Mouse (Mus musculus) MEL (cell line): ENCODE results near the gene Apobec3. TPM values are rescaled to one million over a fixed set of nuclear protein-coding genes. Genes with fewer than 3 reads are reported as not detected.

ENCODE experiments used
- DNase-seq: peaks from one replicate; pipeline ENCODE4 v3.0.0; 2011; ENCODE audit warnings: low read depth, low spot score
- H3K27ac ChIP-seq: 2 replicates; pipeline ENCODE4 v1.5.1; 2012; ENCODE audit warnings: low read depth, mild to moderate bottlenecking, control low read depth, low read length, moderate library complexity; ENCODE audit not compliant: control insufficient read depth
- H3K27me3 ChIP-seq, 2 experiments: fragments of 150-350 bp in 1 of 2; sonication (generic) in 1 of 2; 2 replicates each; pipeline ENCODE4 v1.6.1; 2012; ENCODE audit warnings: low read length in 2 of 2, mild to moderate bottlenecking in 2 of 2, improper control_type of control experiment in 1 of 2, moderate library complexity in 1 of 2; ENCODE audit not compliant: insufficient read depth in 2 of 2, control insufficient read depth in 1 of 2
- H3K36me3 ChIP-seq, 2 experiments: 2 replicates each; pipeline ENCODE4 v1.6.1; 2012 to 2014; ENCODE audit warnings: low read length in 2 of 2, improper control_type of control experiment in 1 of 2, inconsistent platforms in 1 of 2, mild to moderate bottlenecking in 1 of 2; ENCODE audit not compliant: insufficient read depth in 2 of 2, control insufficient read depth in 1 of 2
- H3K4me1 ChIP-seq, 2 experiments: fragments of 150-350 bp in 1 of 2; sonication (generic) in 1 of 2; 2 replicates each; pipeline ENCODE4 v1.6.1; 2012; ENCODE audit warnings: low read length in 2 of 2, improper control_type of control experiment in 1 of 2, mild to moderate bottlenecking in 1 of 2; ENCODE audit not compliant: insufficient read depth in 2 of 2, control insufficient read depth in 1 of 2
- H3K4me3 ChIP-seq, 2 experiments: fragments of 150-350 bp in 1 of 2; sonication (generic) in 1 of 2; 2 replicates each; pipeline ENCODE4 v1.5.1; 2012; ENCODE audit warnings: low read depth in 2 of 2, low read length in 2 of 2, mild to moderate bottlenecking in 2 of 2, moderate library complexity in 2 of 2, control low read depth in 1 of 2, improper control_type of control experiment in 1 of 2; ENCODE audit not compliant: control insufficient read depth in 1 of 2, insufficient read depth in 1 of 2
- H3K79me2 ChIP-seq: 2 replicates; pipeline ENCODE4 v1.6.1; 2012; ENCODE audit warnings: mild to moderate bottlenecking, low read length, moderate library complexity; ENCODE audit not compliant: control insufficient read depth, poor library complexity, insufficient read depth
- H3K9ac ChIP-seq: 2 replicates; pipeline ENCODE4 v1.6.1; 2012; ENCODE audit warnings: low read depth, mild to moderate bottlenecking, control low read depth, low read length, moderate library complexity; ENCODE audit not compliant: control insufficient read depth, poor library complexity, severe bottlenecking
- H3K9me3 ChIP-seq: fragments of 150-350 bp; sonication (generic); replicated peaks from 2 replicates; pipeline ENCODE4 v1.6.1; 2012; ENCODE audit warnings: mild to moderate bottlenecking, low read length, improper control_type of control experiment, moderate library complexity; ENCODE audit not compliant: insufficient read depth
- BHLHE40 ChIP-seq: IDR thresholded peaks from 2 replicates; pipeline ENCODE4 v1.6.1; 2012; ENCODE audit warnings: low read depth, mild to moderate bottlenecking, inconsistent platforms, low read length, improper control_type of control experiment, borderline replicate concordance
- CTCF ChIP-seq, 3 experiments: IDR thresholded peaks in 2 of 3; conservative IDR thresholded peaks in 1 of 3; 2 replicates each; pipeline ENCODE4 v1.5.1; 2011 to 2012; ENCODE audit warnings: low read length in 3 of 3, low read depth in 2 of 3, mild to moderate bottlenecking in 2 of 3, improper control_type of control experiment in 1 of 3, inconsistent platforms in 1 of 3, mixed read lengths in 1 of 3, moderate library complexity in 1 of 3; ENCODE audit not compliant: control insufficient read depth in 1 of 3, insufficient read depth in 1 of 3, poor library complexity in 1 of 3, severe bottlenecking in 1 of 3
- E2F4 ChIP-seq: IDR thresholded peaks from 2 replicates; pipeline ENCODE4 v1.6.1; 2011; ENCODE audit warnings: low read depth, low read length, improper control_type of control experiment, borderline replicate concordance
- ELF1 ChIP-seq: IDR thresholded peaks from 2 replicates; pipeline ENCODE4 v1.6.1; 2014; ENCODE audit warnings: low read depth, mild to moderate bottlenecking, inconsistent platforms, low read length, improper control_type of control experiment, moderate library complexity
- EP300 ChIP-seq, 2 experiments: IDR thresholded peaks; 2 replicates each; pipeline ENCODE4 v1.6.1; 2011; ENCODE audit warnings: improper control_type of control experiment in 2 of 2, low read length in 2 of 2, low read depth in 1 of 2, mild to moderate bottlenecking in 1 of 2
- ETS1 ChIP-seq: IDR thresholded peaks from 2 replicates; pipeline ENCODE4 v1.6.1; 2012; ENCODE audit warnings: low read depth, mild to moderate bottlenecking, inconsistent platforms, low read length, improper control_type of control experiment, moderate library complexity
- GABPA ChIP-seq: IDR thresholded peaks from 2 replicates; pipeline ENCODE4 v1.6.1; 2012; ENCODE audit warnings: low read depth, mild to moderate bottlenecking, inconsistent platforms, low read length, improper control_type of control experiment, moderate library complexity
- GATA1 ChIP-seq: IDR thresholded peaks from 2 replicates; pipeline ENCODE4 v1.6.1; 2011; ENCODE audit warnings: low read depth, low read length, improper control_type of control experiment
- HCFC1 ChIP-seq: IDR thresholded peaks from 2 replicates; pipeline ENCODE4 v1.6.1; 2012; ENCODE audit warnings: low read depth, mild to moderate bottlenecking, inconsistent platforms, low read length, improper control_type of control experiment, moderate library complexity
- KAT2A ChIP-seq: conservative IDR thresholded peaks from 2 replicates; pipeline ENCODE4 v1.6.1; 2012; ENCODE audit warnings: low read depth, low read length, improper control_type of control experiment, inconsistent platforms
- MAFK ChIP-seq: IDR thresholded peaks from 2 replicates; pipeline ENCODE4 v1.6.1; 2011; ENCODE audit warnings: low read depth, mild to moderate bottlenecking, low read length, improper control_type of control experiment, borderline replicate concordance
- MAX ChIP-seq: IDR thresholded peaks from 2 replicates; pipeline ENCODE4 v1.6.1; 2011; ENCODE audit warnings: low read length, improper control_type of control experiment
- MAZ ChIP-seq: IDR thresholded peaks from 2 replicates; pipeline ENCODE4 v1.6.1; 2012; ENCODE audit warnings: low read depth, mild to moderate bottlenecking, inconsistent platforms, low read length, improper control_type of control experiment
- MEF2A ChIP-seq: IDR thresholded peaks from 2 replicates; pipeline ENCODE4 v1.6.1; 2014; ENCODE audit warnings: low read depth, mild to moderate bottlenecking, inconsistent platforms, low read length, improper control_type of control experiment; ENCODE audit not compliant: poor library complexity, insufficient replicate concordance, severe bottlenecking; ENCODE audit errors: extremely low read depth
- MXI1 ChIP-seq: IDR thresholded peaks from 2 replicates; pipeline ENCODE4 v1.6.1; 2011; ENCODE audit warnings: mild to moderate bottlenecking, low read depth, low read length, improper control_type of control experiment
- MYC ChIP-seq: IDR thresholded peaks from 2 replicates; pipeline ENCODE4 v1.6.1; 2011; ENCODE audit warnings: low read depth, mild to moderate bottlenecking, low read length, improper control_type of control experiment, moderate library complexity
- NELFE ChIP-seq: IDR thresholded peaks from 2 replicates; pipeline ENCODE4 v1.6.1; 2011; ENCODE audit warnings: low read depth, low read length, improper control_type of control experiment
- NRF1 ChIP-seq: IDR thresholded peaks from 2 replicates; pipeline ENCODE4 v1.6.1; 2014; ENCODE audit warnings: low read depth, mild to moderate bottlenecking, inconsistent platforms, low read length, improper control_type of control experiment, moderate library complexity; ENCODE audit not compliant: poor library complexity, insufficient read depth, severe bottlenecking
- POLR2A ChIP-seq, 2 experiments: IDR thresholded peaks; 2 replicates each; pipeline ENCODE4 v1.6.1; 2011 to 2012; ENCODE audit warnings: low read length in 2 of 2, mild to moderate bottlenecking in 2 of 2, control low read depth in 1 of 2, improper control_type of control experiment in 1 of 2, low read depth in 1 of 2, moderate library complexity in 1 of 2; ENCODE audit not compliant: control insufficient read depth in 1 of 2, insufficient read depth in 1 of 2, poor library complexity in 1 of 2
- POLR2AphosphoS5 ChIP-seq: IDR thresholded peaks from 2 replicates; pipeline ENCODE4 v1.6.1; 2012; ENCODE audit warnings: low read depth, borderline replicate concordance, mild to moderate bottlenecking, inconsistent platforms, low read length, moderate library complexity, mixed read lengths
- RAD21 ChIP-seq: IDR thresholded peaks from 2 replicates; pipeline ENCODE4 v1.6.1; 2011; ENCODE audit warnings: mild to moderate bottlenecking, low read depth, low read length, improper control_type of control experiment
- RCOR1 ChIP-seq: IDR thresholded peaks from 2 replicates; pipeline ENCODE4 v1.6.1; 2012; ENCODE audit warnings: low read depth, mild to moderate bottlenecking, inconsistent platforms, low read length, improper control_type of control experiment
- SIN3A ChIP-seq: IDR thresholded peaks from 2 replicates; pipeline ENCODE4 v1.6.1; 2012; ENCODE audit warnings: low read length, improper control_type of control experiment, inconsistent platforms
- SMC3 ChIP-seq: IDR thresholded peaks from 2 replicates; pipeline ENCODE4 v1.6.1; 2011; ENCODE audit warnings: low read depth, low read length, improper control_type of control experiment
- TAL1 ChIP-seq: IDR thresholded peaks from 2 replicates; pipeline ENCODE4 v1.6.1; 2012; ENCODE audit warnings: mild to moderate bottlenecking, inconsistent platforms, low read length, moderate library complexity, mixed read lengths
- TBP ChIP-seq: IDR thresholded peaks from 2 replicates; pipeline ENCODE4 v1.8.0; 2011; ENCODE audit warnings: low read depth, low read length, improper control_type of control experiment
- TCF12 ChIP-seq: IDR thresholded peaks from 2 replicates; pipeline ENCODE4 v1.6.1; 2014; ENCODE audit warnings: low read depth, mild to moderate bottlenecking, inconsistent platforms, low read length, improper control_type of control experiment, moderate library complexity
- USF1 ChIP-seq: IDR thresholded peaks from 2 replicates; pipeline ENCODE4 v1.6.1; 2014; ENCODE audit warnings: low read depth, mild to moderate bottlenecking, inconsistent platforms, low read length, improper control_type of control experiment, moderate library complexity
- polyA plus RNA-seq, 2 experiments: library from polyadenylated mRNA; stranded (reverse) in 1 of 2; unstranded in 1 of 2; fragments of >175 nt in 1 of 2; fragments of >200 nt in 1 of 2; gene quantifications; 2 replicates each; pipeline versions ENCODE4 v1.2.1 to v1.2.4; 2012; ENCODE audit warnings: low replicate concordance in 2 of 2, low read depth in 1 of 2; ENCODE audit not compliant: insufficient read length in 2 of 2, insufficient read depth in 1 of 2, missing spikeins in 1 of 2
- total RNA-seq: library from RNA; depleted of rRNA; stranded (reverse); fragments of 300-350 nt; gene quantifications from 2 replicates; pipeline ENCODE4 v1.2.3, GENCODE M21; 2012

The Apobec3 gene
- total and polyA plus RNA-seq, 3 experiments, result 22.2 to 38.6 TPM; not detected in 1

- TF ChIP-seq ELF1, result peak; percentile 9; the same call in 1 of the 2 replicates
Measured at GRCm38 (mm10) chr15:79878725-79879136, 12.7 kb upstream of the Apobec3 start (continued).

GRCm38 (mm10) chr15:79879319-79879718 lies 12.1 kb upstream of the Apobec3 start:
- Histone ChIP-seq H3K9ac (peak overlapping the region; percentile 69), H3K9me3 (no peaks in the 10 kb centered on the region), H3K4me1 (peaks cover 4 to 21% of the 10 kb centered on the region in 2 experiments), H3K79me2 (no peaks in the 10 kb centered on the region; the same call in 1 of the 2 replicates), H3K36me3 (peaks cover 0 to 9% of the 10 kb centered on the region in 2 experiments; a peak in 2 of 4 replicates), H3K27me3 (no peaks in the 10 kb centered on the region), H3K27ac (peak overlapping the region; percentile 93), H3K4me3 (peak overlapping the region; percentile 48 to 59)
- TF ChIP-seq RAD21 (no peak), TBP (peak; percentile 67; the same call in 1 of the 2 replicates), TCF12 (peak; percentile 65), MXI1 (peak; percentile 86), GABPA (no peak), MAZ (no peak), ELF1 (peak; percentile 33), HCFC1 (no peak; the same call in 1 of the 2 replicates), ETS1 (peak; percentile 90), EP300 (IDR thresholded peaks at IDR 0.05; ENCODE audit: low read depth in 1 of 2, low read length in 2 of 2) (peak; percentile 55 to 59; a peak in 3 of 4 replicates), RCOR1 (peak; percentile 59; the same call in 1 of the 2 replicates), NELFE (peak; percentile 10; the same call in 1 of the 2 replicates), SMC3 (no peak), MYC (peak; percentile 75), TAL1 (peak; percentile 54), BHLHE40 (peak; percentile 97), SIN3A (peak; percentile 82), GATA1 (peak; percentile 41; the same call in 1 of the 2 replicates), MAX (peak; percentile 59; the same call in 1 of the 2 replicates), MEF2A (peak; percentile 62; the same call in 1 of the 2 replicates), POLR2A (IDR thresholded peaks at IDR 0.05; ENCODE audit: control insufficient read depth in 1 of 2, insufficient read depth in 1 of 2, low read depth in 1 of 2, low read length in 2 of 2, poor library complexity in 1 of 2) (peak in 1 of 2 experiments; percentile 14; a peak in 1 of 4 replicates), MAFK (no peak), KAT2A (no peak), NRF1 (peak; percentile 86), POLR2AphosphoS5 (no peak), CTCF (IDR thresholded peaks at IDR 0.05 in 2 of 3, conservative IDR thresholded peaks at IDR 0.05 in 1 of 3; ENCODE audit: control insufficient read depth in 1 of 3, insufficient read depth in 1 of 3, low read depth in 2 of 3, low read length in 3 of 3, poor library complexity in 1 of 3, severe bottlenecking in 1 of 3) (no peak), USF1 (peak; percentile 72), E2F4 (no peak)
- peak; percentile 94 for DNase-seq
